Mouse (Mus musculus) frontal cortex, postnatal 25 days (tissue): ENCODE data around the gene Vmn1r124.
"Not testable (repeated sequence)": the region's sequence is repeated elsewhere in the genome, so short reads cannot be mapped to it uniquely, and the experiment has no call there.

Experiments
- DNase-seq, 2 experiments: peaks; one replicate each; pipeline ENCODE4 v3.0.0; 2022; ENCODE audit warnings: low spot score in 2 of 2

Vmn1r124 gene

DNA sequence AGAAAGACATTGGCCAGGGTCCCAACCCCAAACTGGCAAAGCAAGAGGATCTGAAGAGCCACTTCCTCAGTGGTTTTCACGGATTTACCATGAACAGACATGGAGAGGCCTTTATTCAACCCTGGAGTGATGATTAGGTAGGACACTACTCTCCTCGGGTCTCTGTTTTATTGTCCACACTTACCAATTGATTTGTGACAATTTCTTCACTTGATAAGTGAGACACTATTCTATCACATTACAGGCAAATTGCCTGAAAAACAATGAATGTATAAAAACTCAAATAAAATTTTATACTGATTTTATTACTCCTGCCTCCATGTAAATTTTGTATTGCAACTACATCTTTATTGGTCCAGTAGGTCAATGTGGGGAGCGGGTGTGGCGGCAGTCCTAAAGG is at the start of gene Vmn1r124:
Vmn1r124 (minus strand) TSS at position 101 of the 400 bp plus-strand sequence.
- DNase-seq = not testable (repeated sequence)

DNA sequence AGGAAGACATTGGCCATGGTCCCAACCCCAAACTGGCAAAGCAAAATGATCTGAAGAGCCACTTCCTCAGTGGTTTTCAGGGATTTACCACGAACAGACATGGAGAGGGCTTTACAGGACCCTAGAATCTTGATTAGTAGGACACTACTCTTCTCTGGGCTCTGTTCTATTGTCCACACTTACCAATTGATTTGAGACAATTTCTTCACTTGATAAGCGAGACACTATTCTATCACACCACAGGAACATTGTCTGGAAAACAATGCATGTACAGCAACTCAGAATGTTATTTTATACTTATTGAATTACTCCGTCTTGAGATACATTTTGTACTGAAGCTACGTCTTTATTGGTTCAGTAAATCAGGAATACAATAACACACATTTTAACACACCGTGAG is 41.0 kb upstream of the Vmn1r124 start, which contains the start of gene Vmn1r126:
Vmn1r126 (minus strand) TSS at position 101 of the 400 bp plus-strand sequence.
- not testable (repeated sequence) for DNase-seq

DNA sequence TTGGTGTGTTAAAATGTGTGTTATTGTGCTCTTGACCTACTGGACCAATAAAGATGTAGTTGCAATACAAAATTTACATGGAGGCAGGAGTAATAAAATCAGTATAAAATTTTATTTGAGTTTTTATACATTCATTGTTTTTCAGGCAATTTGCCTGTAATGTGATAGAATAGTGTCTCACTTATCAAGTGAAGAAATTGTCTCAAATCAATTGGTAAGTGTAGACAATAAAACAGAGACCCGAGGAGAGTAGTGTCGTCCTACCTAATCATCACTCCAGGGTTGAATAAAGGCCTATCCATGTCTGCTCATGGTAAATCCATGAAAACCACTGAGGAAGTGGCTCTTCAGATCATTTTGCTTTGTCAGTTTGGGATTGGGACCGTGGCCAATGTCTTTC is 11.5 kb upstream of the Vmn1r124 start, which contains the start of gene Vmn1r125:
Vmn1r125 (plus strand) TSS at position 301 of the 400 bp plus-strand sequence.
- not testable (repeated sequence) for DNase-seq
